Mouse (Mus musculus): ENCODE data around the gene Gm10553. TPM values are rescaled to one million over a fixed set of nuclear protein-coding genes. Genes with fewer than 3 reads are reported as not detected.
"Not testable (repeated sequence)": the region's sequence is repeated elsewhere in the genome, so short reads cannot be mapped to it uniquely, and the experiment has no call there.

The Gm10553 gene
- total RNA-seq, 1 experiment from 2014 or later: not detected

- ATAC-seq (replicated peaks in 1 of 2; ENCODE audit: insufficient read depth in 1 of 2, low FRiP score in 2 of 2, low TSS enrichment in 1 of 2, low read depth in 1 of 2, poor library complexity in 2 of 2, severe bottlenecking in 2 of 2): not testable (repeated sequence)
These were observed 18.4 kb downstream of the Gm10553 start for GRCm38 (mm10) chr1:85118341-85118740.

GRCm38 (mm10) chr1:85121841-85122240 lies 21.9 kb downstream of the Gm10553 start:
- ATAC-seq (replicated peaks in 1 of 2; ENCODE audit: insufficient read depth in 1 of 2, low FRiP score in 2 of 2, low TSS enrichment in 1 of 2, low read depth in 1 of 2, poor library complexity in 2 of 2, severe bottlenecking in 2 of 2): not testable (repeated sequence)

- not testable (repeated sequence) for ATAC-seq (replicated peaks in 1 of 2; ENCODE audit: insufficient read depth in 1 of 2, low FRiP score in 2 of 2, low TSS enrichment in 1 of 2, low read depth in 1 of 2, poor library complexity in 2 of 2, severe bottlenecking in 2 of 2)
These were observed 33.7 kb downstream of the Gm10553 start for GRCm38 (mm10) chr1:85133671-85134070.

Other genes with a start within 250 kb of the Gm10553 start
- gene Slc16a14, start 165.0 kb upstream of the Gm10553 start, total RNA-seq (2017): not detected in 2 replicates
- gene A530032D15Rik, start 9.7 kb downstream of the Gm10553 start, total RNA-seq (2017): 4.3 and 20.9 TPM in 2 replicates
- gene C130026I21Rik, start 170.4 kb downstream of the Gm10553 start, total RNA-seq (2017): 15.2 and 30.6 TPM in 2 replicates

Measured in hematopoietic stem cell, adult 5-6 weeks (primary cell).